Mouse (Mus musculus) cerebellum, postnatal 25 days (tissue): ENCODE data around the gene Efcab11.

Experiments used
- DNase-seq, 2 experiments: peaks; one replicate each; pipeline ENCODE4 v3.0.0; 2021; ENCODE audit warnings: mixed read lengths in 2 of 2

Gene Efcab11

GRCm38 (mm10) chr12:99670762-99671152, 213.5 kb downstream of the Efcab11 start:
- DNase-seq = no peak

GRCm38 (mm10) chr12:99669976-99670761, 214.1 kb downstream of the Efcab11 start:
- peak; percentile 17 to 19 for DNase-seq

DNA sequence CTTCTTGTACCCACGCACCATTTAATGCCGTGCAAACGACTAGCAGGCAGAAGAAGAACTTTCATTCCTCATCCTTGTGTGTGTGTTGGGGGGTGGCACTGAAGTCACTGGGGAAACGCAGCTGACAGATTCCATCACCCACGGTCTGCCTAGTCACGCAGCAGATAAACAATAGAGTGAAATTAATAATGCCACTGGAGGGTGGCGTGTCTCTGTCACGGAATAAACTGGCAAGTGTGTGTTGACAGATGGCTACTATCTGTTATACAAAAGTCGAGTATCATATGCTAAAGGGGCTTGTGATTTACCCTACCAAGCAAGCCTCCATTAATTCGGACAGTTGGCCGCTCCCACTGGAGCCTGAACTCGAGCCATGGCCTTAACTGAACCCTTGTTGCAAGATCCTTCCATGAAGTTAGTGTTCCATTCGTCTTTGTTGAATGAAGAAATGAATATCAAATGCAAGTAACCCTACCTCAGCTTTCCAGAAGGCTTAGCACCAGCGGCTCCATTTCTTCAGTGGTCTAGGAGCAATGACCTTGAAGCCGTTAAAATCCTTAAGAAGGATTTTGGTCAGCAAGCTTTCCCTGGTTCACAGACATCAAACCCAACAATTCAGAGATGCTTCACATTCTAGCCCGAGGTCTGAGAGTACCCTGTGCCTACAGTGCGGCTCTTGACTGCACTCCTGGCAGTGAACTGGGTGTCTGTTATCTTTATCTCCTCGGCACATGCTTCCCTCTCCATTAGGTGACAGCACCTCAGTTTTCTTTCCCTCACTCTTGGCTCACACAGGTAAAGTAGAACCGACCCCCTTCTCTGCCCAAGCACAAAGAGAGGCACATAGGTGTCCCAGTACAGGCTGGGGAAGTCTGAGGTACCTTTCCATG, 229.0 kb downstream of the Efcab11 start:
- peak; percentile 47 to 53 for DNase-seq

DNA sequence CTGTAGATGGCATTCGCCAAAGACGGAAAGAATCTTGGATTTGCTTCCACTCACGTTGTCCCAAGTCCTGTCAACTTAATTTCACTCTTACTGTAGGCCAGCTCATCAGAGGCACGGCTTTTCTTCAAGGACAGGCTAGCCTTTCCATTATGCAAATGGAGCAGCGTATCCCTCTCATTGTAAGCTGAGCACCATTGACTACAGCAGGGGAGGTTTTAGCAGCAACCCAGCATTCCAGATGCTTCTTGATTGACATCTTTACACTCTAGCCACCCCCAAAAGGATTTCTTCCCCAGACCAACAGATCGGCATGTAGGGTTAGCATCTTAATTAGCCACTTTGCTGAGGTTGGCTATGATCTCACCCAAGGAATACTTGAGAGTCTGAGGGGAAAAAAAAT, 231.8 kb downstream of the Efcab11 start:
- no peak for DNase-seq

DNA sequence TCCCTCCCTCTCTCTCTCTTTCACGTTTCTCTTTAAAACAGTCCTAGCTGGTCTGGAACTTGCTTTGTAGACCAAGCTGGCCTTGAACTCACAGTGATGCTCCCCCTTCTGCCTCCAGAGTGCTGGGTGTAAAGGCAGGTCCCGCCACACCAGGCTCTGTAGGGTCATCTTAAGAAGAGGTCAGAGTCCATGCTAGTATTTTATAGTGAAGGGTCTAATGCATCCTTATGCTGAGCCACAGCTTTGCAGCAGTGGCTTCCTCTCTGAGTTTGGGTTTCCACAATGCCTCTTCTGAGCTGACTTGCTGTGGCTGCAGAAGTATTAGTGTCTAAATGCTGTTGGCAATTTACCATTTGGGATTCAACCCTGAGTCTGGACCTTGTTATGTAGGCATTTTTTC, 234.5 kb downstream of the Efcab11 start:
- no peak for DNase-seq

DNA sequence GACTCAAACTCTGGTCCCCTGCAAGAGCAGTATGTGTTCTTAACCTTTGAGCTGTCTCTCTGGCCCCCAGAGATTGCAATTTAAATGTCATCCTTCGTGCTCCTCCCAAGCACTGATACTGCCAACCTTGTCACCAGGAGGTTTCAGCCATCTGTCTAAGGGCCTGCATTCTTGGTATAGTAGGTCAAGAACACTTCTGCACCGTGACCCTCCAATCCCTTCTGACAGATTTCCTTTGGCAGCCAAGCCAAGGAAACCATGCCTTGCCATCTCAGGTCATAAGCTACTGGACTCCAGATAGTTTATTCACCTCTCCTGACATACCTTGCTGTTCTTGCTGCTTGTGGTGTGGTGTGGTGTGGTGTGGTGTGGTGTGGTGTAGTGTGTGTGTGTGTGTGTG, 235.5 kb downstream of the Efcab11 start:
- peak; percentile 38 to 61 for DNase-seq

DNA sequence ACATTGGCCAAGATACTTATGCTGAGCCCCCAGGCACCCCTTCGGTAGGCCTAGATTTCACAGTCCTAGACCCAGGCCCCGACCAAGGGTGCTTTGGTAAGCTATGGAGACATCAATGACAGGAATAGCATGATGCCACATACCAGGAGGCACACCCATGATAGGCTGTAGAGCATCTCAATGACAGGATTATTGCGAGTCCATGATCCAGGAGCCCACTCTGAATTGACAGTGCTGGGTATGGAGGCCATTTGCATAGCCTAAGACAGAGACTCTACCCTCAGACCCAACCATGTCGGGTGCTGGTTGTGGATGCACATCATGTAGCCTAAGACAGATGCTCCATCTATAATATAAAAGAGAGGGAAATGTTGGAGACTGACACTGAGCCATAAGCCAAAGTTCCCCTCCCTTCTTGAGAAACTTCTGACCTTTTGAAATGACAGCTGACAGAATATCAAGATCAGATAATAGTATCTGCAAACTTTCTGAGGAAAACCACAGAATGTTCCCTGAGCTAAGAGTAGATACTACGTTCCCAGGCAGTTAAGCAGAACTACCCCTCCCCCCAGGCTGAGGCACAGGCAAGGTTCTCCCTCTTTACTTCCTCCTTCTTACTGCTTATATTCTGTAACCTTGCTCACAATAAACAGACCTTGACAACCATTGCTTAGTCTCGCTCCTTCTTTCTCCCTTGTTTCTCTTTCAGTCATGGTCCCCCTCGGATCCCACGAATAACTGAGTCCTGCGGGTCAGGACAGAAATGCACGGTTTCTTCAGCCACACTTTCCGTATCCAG, 237.5 kb downstream of the Efcab11 start:
- DNase-seq = no peak

DNA sequence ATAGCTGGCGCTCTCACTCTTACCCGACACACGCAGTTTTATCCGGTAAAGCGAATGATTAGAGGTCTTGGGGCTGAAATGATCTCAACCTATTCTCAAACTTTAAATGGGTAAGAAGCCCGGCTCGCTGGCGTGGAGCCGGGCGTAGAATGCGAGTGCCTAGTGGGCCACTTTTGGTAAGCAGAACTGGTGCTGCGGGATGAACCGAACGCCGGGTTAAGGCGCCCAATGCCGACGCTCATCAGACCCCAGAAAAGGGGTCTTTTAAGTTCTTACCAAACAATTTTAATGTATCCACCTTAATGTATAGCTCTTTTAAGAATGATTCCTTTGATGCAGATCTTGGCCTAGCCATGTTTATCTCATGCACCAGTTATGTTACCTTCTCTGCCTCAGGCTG, 238.8 kb downstream of the Efcab11 start:
- DNase-seq = peak in 1 of 2 experiments; percentile 72

DNA sequence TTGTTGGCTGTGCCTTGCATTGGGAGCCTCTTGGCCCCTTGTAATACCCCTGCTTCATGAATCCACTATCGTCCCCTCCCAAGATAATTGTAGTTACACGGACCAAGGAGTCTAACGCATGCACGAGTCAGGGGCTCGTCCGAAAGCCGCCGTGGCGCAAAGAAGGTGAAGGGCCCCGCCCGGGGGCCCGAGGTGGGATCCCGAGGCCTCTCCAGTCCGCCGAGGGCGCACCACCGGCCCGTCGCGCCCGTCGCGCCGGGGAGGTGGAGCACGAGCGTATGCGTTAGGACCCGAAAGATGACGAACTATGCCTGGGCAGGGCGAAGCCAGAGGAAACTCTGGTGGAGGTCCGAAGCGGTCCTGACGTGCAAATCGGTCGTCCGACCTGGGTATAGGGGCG, 239.3 kb downstream of the Efcab11 start:
- no peak for DNase-seq
